7 mouse cellular contexts compared by ENCODE assay signal in genomic region chr12:22745067-22745466, GRCm38 (mm10).
DNase-seq lines count a peak whose midpoint lies in the region; ATAC-seq lines count a peak whose summit lies in the region.
"Not testable (repeated sequence)": the region's sequence is repeated elsewhere in the genome, so short reads cannot be mapped to it uniquely, and the experiment has no call there.

No protein-coding gene starts in this region.

- peak; percentile 24 for DNase-seq in adrenal gland, postnatal 25 days
- DNase-seq in heart, postnatal 36 days: peak; percentile 5 to 18
- peak; percentile 22 for DNase-seq in liver, embryonic 11.5 days (ENCODE audit: low spot score)
- DNase-seq in right cerebral cortex, postnatal 25 days: peak; percentile 5

- H3K4me2 ChIP-seq in forebrain, embryonic 13.5 days: peak overlapping the region; percentile 14; the same call in 1 of the 2 replicates
- H3K4me2 ChIP-seq in kidney, embryonic 14.5 days (replicated peaks; ENCODE audit: low read depth, low read length): peak overlapping the region; percentile 31
- H3K4me2 ChIP-seq in liver, embryonic 11.5 days: peak overlapping the region; percentile 43
- peak overlapping the region; percentile 27 for H3K4me2 ChIP-seq in midbrain, embryonic 12.5 days (replicated peaks)

- H3K4me1 ChIP-seq in forebrain, embryonic 13.5 days; kidney, embryonic 14.5 days (ENCODE audit: control insufficient read depth, insufficient read depth, low read length); liver, embryonic 11.5 days (replicated peaks; ENCODE audit: control insufficient read depth, insufficient read depth, low read length); midbrain, embryonic 12.5 days: not testable (repeated sequence)

- not testable (repeated sequence) for H3K9ac ChIP-seq in forebrain, embryonic 13.5 days; liver, embryonic 11.5 days (ENCODE audit: low read depth, low read length); midbrain, embryonic 12.5 days (replicated peaks)
- H3K9ac ChIP-seq in kidney, embryonic 14.5 days (ENCODE audit: low read depth, low read length): 0 out of 2 replicates have a peak overlapping the region, but pooled peaks have one; percentile 12

- not testable (repeated sequence) for ATAC-seq in forebrain, embryonic 13.5 days; kidney, embryonic 14.5 days (ENCODE audit: low FRiP score, low TSS enrichment); liver, embryonic 11.5 days (replicated peaks; ENCODE audit: low FRiP score); midbrain, embryonic 12.5 days (ENCODE audit: low FRiP score, low read depth)

- not testable (repeated sequence) for H3K9me3 ChIP-seq in forebrain, embryonic 13.5 days (replicated peaks); kidney, embryonic 14.5 days (ENCODE audit: control insufficient read depth, low read length); liver, embryonic 11.5 days (ENCODE audit: control insufficient read depth, low read length); midbrain, embryonic 12.5 days

- not testable (repeated sequence) for H3K27ac ChIP-seq in forebrain, embryonic 13.5 days; kidney, embryonic 14.5 days (ENCODE audit: low read depth, low read length); liver, embryonic 11.5 days (ENCODE audit: low read depth, low read length); midbrain, embryonic 12.5 days (replicated peaks)

- intact Hi-C loops in heart, postnatal 36 days (cut with DNase I): not testable (repeated sequence)

- H3K27me3 ChIP-seq in forebrain, embryonic 13.5 days; kidney, embryonic 14.5 days (ENCODE audit: control insufficient read depth, insufficient read depth, low read length); liver, embryonic 11.5 days (replicated peaks; ENCODE audit: control insufficient read depth, insufficient read depth, low read length); midbrain, embryonic 12.5 days: not testable (repeated sequence)

- not testable (repeated sequence) for H3K36me3 ChIP-seq in forebrain, embryonic 13.5 days (ENCODE audit: poor library complexity, severe bottlenecking); kidney, embryonic 14.5 days (ENCODE audit: control insufficient read depth, insufficient read depth, low read length); liver, embryonic 11.5 days (ENCODE audit: control insufficient read depth, insufficient read depth, low read length); midbrain, embryonic 12.5 days

- WGBS in forebrain, embryonic 13.5 days: 14% methylated on average over 21 of the region's 43 CpGs
- 6% methylated on average over 23 of the region's 43 CpGs for WGBS in kidney, embryonic 14.5 days
- 9% methylated on average over 29 of the region's 43 CpGs for WGBS in liver, embryonic 11.5 days
- WGBS in midbrain, embryonic 12.5 days: 18% methylated on average over 42 of the region's 43 CpGs

- 0 out of 2 replicates have a peak overlapping the region, but pooled peaks have one; percentile 15 for H3K4me3 ChIP-seq in forebrain, embryonic 13.5 days
- peak overlapping the region; percentile 34 for H3K4me3 ChIP-seq in kidney, embryonic 14.5 days (ENCODE audit: low read length)
- peak overlapping the region; percentile 38 for H3K4me3 ChIP-seq in liver, embryonic 11.5 days (ENCODE audit: low read depth, low read length)
- H3K4me3 ChIP-seq in midbrain, embryonic 12.5 days: peak overlapping the region; percentile 20
